Mouse (Mus musculus) spleen, adult 2 months (tissue): ENCODE results near the gene Anks4b.

ENCODE experiments used
- CTCF ChIP-seq: fragments of 200-500 bp; IDR thresholded peaks from 2 replicates; pipeline ENCODE4 v1.5.1; 2011; ENCODE audit warnings: mild to moderate bottlenecking, inconsistent platforms; ENCODE audit not compliant: insufficient read depth, insufficient read length, insufficient replicate concordance; ENCODE audit errors: extremely low read depth
- POLR2A ChIP-seq: fragments of 200-500 bp; IDR thresholded peaks from 2 replicates; pipeline ENCODE4 v1.6.1; 2011; ENCODE audit warnings: low read depth, low read length, inconsistent platforms

DNA sequence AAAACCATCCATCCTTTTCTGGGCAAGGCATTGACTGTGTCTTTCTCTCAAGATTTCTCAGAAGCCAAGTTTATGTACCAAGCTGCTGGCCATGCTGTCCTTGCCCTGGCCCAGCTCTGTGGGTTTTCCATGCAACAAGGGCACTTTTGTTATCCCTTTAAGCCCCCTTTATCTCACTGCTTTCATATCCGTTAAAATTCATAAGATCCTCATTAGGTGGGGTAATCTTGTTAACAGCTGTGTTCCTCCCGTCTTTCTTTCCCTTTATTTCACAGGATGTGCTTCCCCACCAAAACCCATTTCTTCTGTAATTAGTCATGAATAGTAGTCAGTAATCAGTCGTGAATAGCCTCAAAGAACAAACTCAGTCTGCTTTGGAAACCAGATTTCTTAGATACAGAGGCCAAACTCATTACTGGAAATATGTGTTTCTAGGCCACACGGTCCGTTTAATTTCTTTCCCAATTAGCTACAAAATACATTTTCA is 16.0 kb upstream of the Anks4b start:
- TF ChIP-seq POLR2A (no peak), CTCF (no peak)
